Mouse (Mus musculus): ENCODE measurements at regions not wholly inside any gene's neighbourhood (a gene's known extent, or its start where the extent isn't known, plus 50 kb on each side); places are given as distances from the start of the nearest gene placed in this dataset.

DNA sequence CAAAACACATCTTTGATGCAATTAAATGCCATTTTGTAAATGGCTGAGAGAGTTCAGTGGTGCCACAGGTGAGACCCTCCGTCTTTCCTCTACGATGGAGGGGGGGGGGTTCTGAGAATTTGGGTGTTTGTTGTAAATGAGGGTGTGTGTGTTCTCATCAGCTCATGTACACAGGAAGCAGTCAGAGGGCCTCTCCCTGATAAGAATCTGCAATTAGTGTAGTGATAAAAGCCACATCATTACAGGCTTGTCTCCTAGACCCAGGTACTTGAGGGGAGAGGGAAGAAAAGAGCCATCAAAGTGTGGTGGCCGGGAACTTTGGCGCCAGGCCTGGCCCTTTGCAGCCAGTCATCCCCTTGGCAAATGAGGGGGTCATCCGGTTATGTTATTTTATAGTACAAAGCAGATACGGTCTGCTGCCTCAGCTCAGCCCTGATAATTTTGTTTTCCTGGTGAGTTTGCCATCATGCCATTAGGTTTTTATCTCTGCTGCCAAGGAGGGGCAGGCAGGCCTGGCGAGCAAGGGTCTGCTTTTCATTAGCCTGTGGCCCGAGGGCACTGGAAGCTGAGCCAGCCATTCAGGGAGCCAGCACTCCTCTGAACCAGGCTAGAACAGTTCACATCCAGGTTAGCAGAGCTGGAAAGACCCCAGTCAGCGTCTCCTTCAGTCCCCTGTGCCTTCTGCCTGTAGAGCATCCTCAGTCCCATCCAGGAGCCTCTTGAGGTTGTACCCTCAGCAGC, 59.7 kb downstream of the H2al1j start:
- H3K27ac ChIP-seq (ENCODE audit: low read length) = no peak overlapping the region
- no peaks in the 10 kb centered on the region for H3K4me1 ChIP-seq (ENCODE audit: control insufficient read depth, low read depth, low read length)
- H3K4me3 ChIP-seq (ENCODE audit: low read depth, low read length) = no peak overlapping the region
- H3K9ac ChIP-seq (ENCODE audit: low read depth, low read length) = no peak overlapping the region
- H3K4me2 ChIP-seq (ENCODE audit: low read depth, low read length) = no peak overlapping the region
- WGBS (ENCODE audit: insufficient replicate concordance) = 62% methylated on average over 9 of the region's 9 CpGs
- no peaks in the 10 kb centered on the region for H3K27me3 ChIP-seq (ENCODE audit: control insufficient read depth, insufficient read depth, low read depth, low read length)
- H3K9me3 ChIP-seq (replicated peaks; ENCODE audit: control insufficient read depth, low read length) = no peaks in the 10 kb centered on the region
- no peak for ATAC-seq (ENCODE audit: low read depth)
- no peaks in the 10 kb centered on the region for H3K36me3 ChIP-seq (ENCODE audit: control insufficient read depth, insufficient read depth)

DNA sequence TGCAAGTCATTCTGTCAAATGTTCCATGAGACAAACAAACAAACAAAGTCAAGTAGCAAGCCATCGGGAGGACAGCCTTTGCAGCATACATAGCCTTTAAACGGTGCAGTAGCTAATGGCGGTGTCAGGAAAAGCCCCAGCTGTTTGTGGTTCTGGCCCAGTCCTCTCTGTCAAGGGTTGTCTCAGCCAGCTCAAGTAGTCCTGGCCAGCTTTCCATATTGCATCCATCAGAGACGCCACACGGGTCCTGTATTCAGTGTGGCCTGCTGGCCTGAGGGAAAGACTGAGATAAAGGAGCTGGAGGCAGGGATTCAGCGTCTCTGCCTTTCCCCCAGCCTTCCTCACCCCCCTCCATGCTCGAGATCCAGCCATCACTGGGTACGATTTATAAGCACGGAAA, 61.2 kb downstream of the H2al1j start:
- ATAC-seq (ENCODE audit: low read depth) = no peak
- Histone ChIP-seq H3K4me2 (ENCODE audit: low read depth, low read length) (no peak overlapping the region), H3K27ac (ENCODE audit: low read length) (no peak overlapping the region), H3K27me3 (ENCODE audit: control insufficient read depth, insufficient read depth, low read depth, low read length) (no peaks in the 10 kb centered on the region), H3K4me3 (ENCODE audit: low read depth, low read length) (no peak overlapping the region), H3K4me1 (ENCODE audit: control insufficient read depth, low read depth, low read length) (no peaks in the 10 kb centered on the region), H3K9ac (ENCODE audit: low read depth, low read length) (no peak overlapping the region), H3K36me3 (ENCODE audit: control insufficient read depth, insufficient read depth) (no peaks in the 10 kb centered on the region), H3K9me3 (replicated peaks; ENCODE audit: control insufficient read depth, low read length) (no peaks in the 10 kb centered on the region)
- WGBS (ENCODE audit: insufficient replicate concordance) = 62% methylated on average over 9 of the region's 9 CpGs

DNA sequence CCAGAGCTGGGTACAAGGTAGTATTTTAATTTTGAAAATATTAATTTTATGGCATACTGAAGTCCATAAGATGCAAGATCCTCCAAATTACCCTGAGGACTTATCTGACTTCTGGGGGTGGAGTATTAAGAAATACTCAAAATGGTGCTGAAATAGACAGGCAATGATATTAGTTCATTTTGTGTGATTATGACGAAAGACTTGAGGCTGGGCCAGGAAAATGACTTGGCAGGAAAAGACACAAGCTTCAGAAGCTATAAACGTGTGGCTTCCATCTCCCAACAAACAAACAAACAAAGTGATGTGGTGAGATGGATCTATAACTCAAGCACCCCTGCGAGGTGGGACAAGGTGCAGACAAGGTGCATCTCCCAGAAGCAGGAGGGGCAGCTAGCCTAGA, 72.8 kb downstream of the H2al1j start:
- 52% methylated on average over 3 of the region's 3 CpGs for WGBS (ENCODE audit: insufficient replicate concordance)
- H3K27ac ChIP-seq (ENCODE audit: low read length) = no peak overlapping the region
- no peak overlapping the region for H3K9ac ChIP-seq (ENCODE audit: low read depth, low read length)
- H3K4me2 ChIP-seq (ENCODE audit: low read depth, low read length) = no peak overlapping the region
- ATAC-seq (ENCODE audit: low read depth) = no peak
- no peaks in the 10 kb centered on the region; the same call in 1 of the 2 replicates for H3K9me3 ChIP-seq (replicated peaks; ENCODE audit: control insufficient read depth, low read length)
- H3K27me3 ChIP-seq (ENCODE audit: control insufficient read depth, insufficient read depth, low read depth, low read length) = no peaks in the 10 kb centered on the region
- H3K4me1 ChIP-seq (ENCODE audit: control insufficient read depth, low read depth, low read length) = no peaks in the 10 kb centered on the region
- no peaks in the 10 kb centered on the region for H3K36me3 ChIP-seq (ENCODE audit: control insufficient read depth, insufficient read depth)
- H3K4me3 ChIP-seq (ENCODE audit: low read depth, low read length) = no peak overlapping the region

GRCm38 (mm10) chrX:11404369-11404768, 76.7 kb downstream of the H2al1j start:
- WGBS (ENCODE audit: insufficient replicate concordance) = 62% methylated on average over 4 of the region's 4 CpGs
- no peak for ATAC-seq (ENCODE audit: low read depth)

GRCm38 (mm10) chrX:11412316-11412826, 84.7 kb downstream of the H2al1j start:
- Histone ChIP-seq H3K4me3 (ENCODE audit: low read depth, low read length) (no peak overlapping the region), H3K4me1 (ENCODE audit: control insufficient read depth, low read depth, low read length) (no peaks in the 10 kb centered on the region), H3K27ac (ENCODE audit: low read length) (no peak overlapping the region), H3K9me3 (replicated peaks; ENCODE audit: control insufficient read depth, low read length) (no peaks in the 10 kb centered on the region), H3K9ac (ENCODE audit: low read depth, low read length) (no peak overlapping the region), H3K4me2 (ENCODE audit: low read depth, low read length) (no peak overlapping the region), H3K27me3 (ENCODE audit: control insufficient read depth, insufficient read depth, low read depth, low read length) (no peaks in the 10 kb centered on the region), H3K36me3 (ENCODE audit: control insufficient read depth, insufficient read depth) (no peaks in the 10 kb centered on the region)
- no peak for ATAC-seq (ENCODE audit: low read depth)
- WGBS (ENCODE audit: insufficient replicate concordance) = 53% methylated on average over 5 of the region's 5 CpGs

More at GRCm38 (mm10) chrX:11404369-11404768, 76.7 kb downstream of the H2al1j start:
- Histone ChIP-seq H3K4me3 (ENCODE audit: low read depth, low read length) (no peak overlapping the region), H3K27ac (ENCODE audit: low read length) (no peak overlapping the region), H3K9ac (ENCODE audit: low read depth, low read length) (no peak overlapping the region), H3K27me3 (ENCODE audit: control insufficient read depth, insufficient read depth, low read depth, low read length) (no peaks in the 10 kb centered on the region), H3K4me1 (ENCODE audit: control insufficient read depth, low read depth, low read length) (no peaks in the 10 kb centered on the region), H3K9me3 (replicated peaks; ENCODE audit: control insufficient read depth, low read length) (no peaks in the 10 kb centered on the region; the same call in 1 of the 2 replicates), H3K4me2 (ENCODE audit: low read depth, low read length) (no peak overlapping the region), H3K36me3 (ENCODE audit: control insufficient read depth, insufficient read depth) (no peaks in the 10 kb centered on the region)

GRCm38 (mm10) chrX:11415662-11416061, 88.0 kb downstream of the H2al1j start:
- WGBS (ENCODE audit: insufficient replicate concordance) = 35% methylated on average over 4 of the region's 4 CpGs
- Histone ChIP-seq H3K4me1 (ENCODE audit: control insufficient read depth, low read depth, low read length) (no peaks in the 10 kb centered on the region), H3K27ac (ENCODE audit: low read length) (no peak overlapping the region), H3K9me3 (replicated peaks; ENCODE audit: control insufficient read depth, low read length) (no peaks in the 10 kb centered on the region), H3K36me3 (ENCODE audit: control insufficient read depth, insufficient read depth) (no peaks in the 10 kb centered on the region), H3K4me3 (ENCODE audit: low read depth, low read length) (no peak overlapping the region), H3K27me3 (ENCODE audit: control insufficient read depth, insufficient read depth, low read depth, low read length) (peaks cover 2% of the 10 kb centered on the region; the same call in 1 of the 2 replicates), H3K4me2 (ENCODE audit: low read depth, low read length) (no peak overlapping the region), H3K9ac (ENCODE audit: low read depth, low read length) (no peak overlapping the region)
- no peak for ATAC-seq (ENCODE audit: low read depth)

DNA sequence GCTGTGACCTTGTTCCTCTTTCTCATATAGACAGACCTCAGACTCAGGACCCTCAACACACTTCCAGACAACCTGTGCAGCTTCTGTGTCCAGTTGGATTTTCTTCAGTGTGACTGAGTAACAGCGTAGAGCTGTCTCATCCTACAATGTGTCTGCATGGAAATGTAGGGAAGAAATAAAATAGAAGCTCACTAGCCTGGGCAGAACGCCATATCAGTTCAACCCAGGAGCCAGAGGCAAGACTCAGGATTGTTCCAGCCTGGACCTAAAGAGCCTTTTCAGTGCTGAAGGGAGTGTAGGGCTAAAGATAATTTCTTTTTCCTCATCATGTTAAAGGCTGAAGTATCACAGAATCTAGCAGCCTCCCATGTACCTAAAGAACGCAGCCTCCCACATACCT, 88.9 kb downstream of the H2al1j start:
- H3K9ac ChIP-seq (ENCODE audit: low read depth, low read length) = no peak overlapping the region
- H3K4me2 ChIP-seq (ENCODE audit: low read depth, low read length) = no peak overlapping the region
- no peaks in the 10 kb centered on the region for H3K4me1 ChIP-seq (ENCODE audit: control insufficient read depth, low read depth, low read length)
- H3K27me3 ChIP-seq (ENCODE audit: control insufficient read depth, insufficient read depth, low read depth, low read length) = peaks cover 2% of the 10 kb centered on the region; the same call in 1 of the 2 replicates
- no peak overlapping the region for H3K4me3 ChIP-seq (ENCODE audit: low read depth, low read length)
- H3K9me3 ChIP-seq (replicated peaks; ENCODE audit: control insufficient read depth, low read length) = no peaks in the 10 kb centered on the region
- 58% methylated on average over 3 of the region's 3 CpGs for WGBS (ENCODE audit: insufficient replicate concordance)
- no peaks in the 10 kb centered on the region for H3K36me3 ChIP-seq (ENCODE audit: control insufficient read depth, insufficient read depth)
- ATAC-seq (ENCODE audit: low read depth) = no peak
- no peak overlapping the region for H3K27ac ChIP-seq (ENCODE audit: low read length)

GRCm38 (mm10) chrX:11417861-11418260, 90.2 kb downstream of the H2al1j start:
- no peak overlapping the region for H3K4me3 ChIP-seq (ENCODE audit: low read depth, low read length)
- H3K4me1 ChIP-seq (ENCODE audit: control insufficient read depth, low read depth, low read length) = no peaks in the 10 kb centered on the region
- H3K9ac ChIP-seq (ENCODE audit: low read depth, low read length) = no peak overlapping the region
- H3K4me2 ChIP-seq (ENCODE audit: low read depth, low read length) = no peak overlapping the region
- peaks cover 2% of the 10 kb centered on the region; the same call in 1 of the 2 replicates for H3K27me3 ChIP-seq (ENCODE audit: control insufficient read depth, insufficient read depth, low read depth, low read length)
- 38% methylated on average over 4 of the region's 4 CpGs for WGBS (ENCODE audit: insufficient replicate concordance)
- H3K27ac ChIP-seq (ENCODE audit: low read length) = no peak overlapping the region
- no peaks in the 10 kb centered on the region for H3K36me3 ChIP-seq (ENCODE audit: control insufficient read depth, insufficient read depth)
- no peaks in the 10 kb centered on the region for H3K9me3 ChIP-seq (replicated peaks; ENCODE audit: control insufficient read depth, low read length)
- ATAC-seq (ENCODE audit: low read depth) = no peak

DNA sequence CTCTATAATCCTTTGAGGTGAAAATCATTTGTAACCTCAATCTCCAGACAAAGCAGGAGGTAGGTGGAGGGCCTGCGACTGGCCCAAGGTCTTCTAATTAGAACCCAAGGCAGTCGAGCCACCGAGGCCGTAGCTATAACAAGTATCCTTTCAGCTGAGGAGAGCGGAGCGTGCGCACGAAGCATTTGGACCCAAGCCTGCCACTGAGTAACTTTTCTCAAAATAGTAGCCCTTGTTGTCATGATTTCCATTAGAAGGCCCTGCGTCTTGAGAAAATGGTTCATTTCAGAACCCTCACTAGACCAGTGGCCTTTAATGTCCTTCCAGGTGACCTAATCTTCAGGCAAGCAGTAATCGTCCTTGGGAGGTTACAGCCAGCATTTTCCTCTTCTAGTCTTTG, 90.6 kb downstream of the H2al1j start:
- Histone ChIP-seq H3K9ac (ENCODE audit: low read depth, low read length) (no peak overlapping the region), H3K4me3 (ENCODE audit: low read depth, low read length) (no peak overlapping the region), H3K27me3 (ENCODE audit: control insufficient read depth, insufficient read depth, low read depth, low read length) (peaks cover 2% of the 10 kb centered on the region; the same call in 1 of the 2 replicates), H3K4me1 (ENCODE audit: control insufficient read depth, low read depth, low read length) (no peaks in the 10 kb centered on the region), H3K36me3 (ENCODE audit: control insufficient read depth, insufficient read depth) (no peaks in the 10 kb centered on the region), H3K27ac (ENCODE audit: low read length) (no peak overlapping the region), H3K9me3 (replicated peaks; ENCODE audit: control insufficient read depth, low read length) (no peaks in the 10 kb centered on the region), H3K4me2 (ENCODE audit: low read depth, low read length) (no peak overlapping the region)
- WGBS (ENCODE audit: insufficient replicate concordance) = 72% methylated on average over 10 of the region's 10 CpGs
- no peak for ATAC-seq (ENCODE audit: low read depth)

All from liver, embryonic 16.5 days (tissue).